Mouse (Mus musculus) heart, postnatal 0 days (tissue): ENCODE results near the gene Zfp503.

Source experiments
- CTCF ChIP-seq: IDR thresholded peaks from 2 replicates; pipeline ENCODE4 v1.5.1; 2016; ENCODE audit warnings: antibody characterized with exemption, control low read depth, low read depth
- EP300 ChIP-seq: IDR thresholded peaks from 2 replicates; pipeline ENCODE4 v1.6.1; 2016; ENCODE audit warnings: antibody characterized with exemption, low read depth

- TF ChIP-seq CTCF = no peak
- no peak for TF ChIP-seq EP300
Measured at GRCm38 (mm10) chr14:21936102-21936630, 53.2 kb downstream of the Zfp503 start.
